Comparison of ENCODE assay signal across 19 mouse cellular contexts in the genomic region with DNA sequence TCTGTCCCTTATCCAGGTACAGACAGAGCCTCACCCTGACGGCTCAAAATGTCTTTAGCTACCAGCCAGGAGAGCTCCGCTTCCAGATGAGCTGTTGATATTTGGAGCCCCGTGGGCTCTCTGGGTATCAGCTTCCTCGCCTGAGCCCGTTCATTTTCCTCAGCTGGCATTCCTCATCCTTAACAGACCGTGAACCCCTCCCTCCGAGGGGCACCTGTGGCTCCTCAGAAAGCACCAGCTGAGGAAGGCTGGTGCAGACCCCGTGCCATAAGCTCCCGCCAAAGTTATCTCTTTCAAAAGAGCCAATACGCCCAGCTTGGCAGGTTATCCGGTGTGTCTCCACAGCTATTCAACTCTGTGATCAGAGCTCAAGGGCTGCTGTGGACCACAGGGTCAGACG. TPM values are rescaled to one million over a fixed set of nuclear protein-coding genes. Genes with fewer than 3 reads are reported as not detected.
A peak's percentile ranks its signal among the peaks of the same experiment; 100 is the strongest.
DNase-seq lines count a peak whose midpoint lies in the region; ATAC-seq and TF ChIP-seq lines count a peak whose summit lies in the region.
"Had no signal": no experiment of that assay in that cellular context is flagged by ENCODE, and none has a peak within 500 bp of the region (broad histone marks: within the 10 kb centered on the region; RNA-seq: fewer than 3 reads in every experiment).

No protein-coding gene starts in this region.

- peaks cover 48% of the 10 kb centered on the region for H3K4me1 ChIP-seq in heart, embryonic 10.5 days
- H3K4me1 ChIP-seq in heart, embryonic 12.5 days (replicated peaks) = peaks cover 23% of the 10 kb centered on the region
- H3K4me1 ChIP-seq in kidney, adult 2 months (ENCODE audit: control insufficient read depth, insufficient read depth, low read length) = peaks cover 8% of the 10 kb centered on the region; the same call in 1 of the 2 replicates
- peaks cover 28% of the 10 kb centered on the region for H3K4me1 ChIP-seq in kidney, postnatal 0 days (replicated peaks; ENCODE audit: insufficient read depth, low read length)
- H3K4me1 ChIP-seq in limb, embryonic 10.5 days = peaks cover 57% of the 10 kb centered on the region
- H3K4me1 ChIP-seq: forebrain, embryonic 13.5 days had no signal

- H3K4me2 ChIP-seq in heart, embryonic 12.5 days = no peak overlapping the region
- peak overlapping the region; percentile 25; the same call in 1 of the 2 replicates for H3K4me2 ChIP-seq in kidney, postnatal 0 days (ENCODE audit: low read length)
- H3K4me2 ChIP-seq: forebrain, embryonic 13.5 days; heart, embryonic 11.5 days; hindbrain, embryonic 12.5 days; midbrain, embryonic 11.5 days had no signal

- WGBS in heart, embryonic 10.5 days = 78% methylated on average over 12 of the region's 12 CpGs
- WGBS in heart, embryonic 12.5 days = 75% methylated on average over 12 of the region's 12 CpGs
- 37% methylated on average over 12 of the region's 12 CpGs for WGBS in kidney, adult 2 months
- 39% methylated on average over 12 of the region's 12 CpGs for WGBS in kidney, postnatal 0 days
- WGBS in limb, embryonic 10.5 days = 90% methylated on average over 12 of the region's 12 CpGs

- no peak overlapping the region for H3K4me3 ChIP-seq in heart, embryonic 10.5 days
- H3K4me3 ChIP-seq in heart, embryonic 12.5 days = no peak overlapping the region
- H3K4me3 ChIP-seq in kidney, adult 2 months (ENCODE audit: insufficient read depth, low read depth, low read length) = no peak overlapping the region
- no peak overlapping the region for H3K4me3 ChIP-seq in kidney, postnatal 0 days (replicated peaks; ENCODE audit: low read depth, low read length)
- H3K4me3 ChIP-seq in limb, embryonic 10.5 days = no peak overlapping the region
- no peak overlapping the region for H3K4me3 ChIP-seq in layer of hippocampus, adult 2 months
- H3K4me3 ChIP-seq: forebrain, embryonic 13.5 days; hindbrain, embryonic 12.5 days had no signal

- no peaks in the 10 kb centered on the region for H3K27me3 ChIP-seq in heart, embryonic 10.5 days (ENCODE audit: insufficient read depth, poor library complexity, severe bottlenecking)
- no peaks in the 10 kb centered on the region for H3K27me3 ChIP-seq in heart, embryonic 12.5 days (replicated peaks)
- H3K27me3 ChIP-seq in kidney, adult 2 months (replicated peaks; ENCODE audit: control insufficient read depth, insufficient read depth, low read length) = no peaks in the 10 kb centered on the region
- no peaks in the 10 kb centered on the region for H3K27me3 ChIP-seq in kidney, postnatal 0 days (ENCODE audit: insufficient read depth, low read length)
- H3K27me3 ChIP-seq in limb, embryonic 10.5 days (ENCODE audit: low read depth, poor library complexity, severe bottlenecking) = no peaks in the 10 kb centered on the region
- H3K27me3 ChIP-seq: forebrain, embryonic 13.5 days; hindbrain, embryonic 12.5 days had no signal

- no peak for TF ChIP-seq POLR2A in kidney, adult 2 months (IDR thresholded peaks at IDR 0.05; ENCODE audit: low read depth, low read length)

- H3K36me3 ChIP-seq in heart, embryonic 10.5 days = peaks cover 56% of the 10 kb centered on the region
- peaks cover 37% of the 10 kb centered on the region for H3K36me3 ChIP-seq in heart, embryonic 12.5 days
- no peaks in the 10 kb centered on the region for H3K36me3 ChIP-seq in kidney, adult 2 months (ENCODE audit: control insufficient read depth, insufficient read depth, low read length)
- peaks cover 5% of the 10 kb centered on the region; the same call in 1 of the 2 replicates for H3K36me3 ChIP-seq in kidney, postnatal 0 days (ENCODE audit: insufficient read depth, low read length)
- peaks cover 52% of the 10 kb centered on the region for H3K36me3 ChIP-seq in limb, embryonic 10.5 days
- H3K36me3 ChIP-seq: hindbrain, embryonic 12.5 days had no signal

- H3K27ac ChIP-seq in heart, embryonic 10.5 days = 0 out of 2 replicates have a peak overlapping the region, but pooled peaks have one; percentile 39
- H3K27ac ChIP-seq in heart, embryonic 12.5 days (ENCODE audit: poor library complexity, severe bottlenecking) = no peak overlapping the region
- H3K27ac ChIP-seq in kidney, adult 2 months (ENCODE audit: insufficient read depth, low read depth, low read length) = peak overlapping the region; percentile 47
- H3K27ac ChIP-seq in kidney, postnatal 0 days = peak overlapping the region; percentile 70
- peak overlapping the region; percentile 75; the same call in 1 of the 2 replicates for H3K27ac ChIP-seq in limb, embryonic 10.5 days
- no peak overlapping the region for H3K27ac ChIP-seq in layer of hippocampus, adult 2 months
- H3K27ac ChIP-seq: forebrain, embryonic 13.5 days; hindbrain, embryonic 12.5 days had no signal

- no peak for DNase-seq in heart, embryonic 10.5 days (ENCODE audit: low spot score)
- peak; percentile 58 for DNase-seq in kidney, adult 2 months
- peak; percentile 67 for DNase-seq in kidney, postnatal 0 days (ENCODE audit: low spot score)
- no peak for DNase-seq in limb, embryonic 10.5 days (ENCODE audit: low spot score)
- no peak for DNase-seq in spleen, postnatal 4 days (ENCODE audit: low spot score in 2 of 2)
- no peak for DNase-seq in layer of hippocampus, adult 2 months (ENCODE audit: low spot score in 2 of 2)
- DNase-seq: cerebellum, adult 8-10 months; heart, postnatal 10 days; left cerebral cortex, postnatal 4 days; lung, postnatal 4 days; right cerebral cortex, postnatal 14 days; thymus, postnatal 14 days had no signal

- H3K9me3 ChIP-seq in heart, embryonic 10.5 days = no peaks in the 10 kb centered on the region
- H3K9me3 ChIP-seq in heart, embryonic 12.5 days (replicated peaks) = no peaks in the 10 kb centered on the region
- H3K9me3 ChIP-seq in kidney, postnatal 0 days (replicated peaks; ENCODE audit: low read length) = no peaks in the 10 kb centered on the region
- H3K9me3 ChIP-seq in limb, embryonic 10.5 days (replicated peaks) = no peaks in the 10 kb centered on the region
- H3K9me3 ChIP-seq: forebrain, embryonic 13.5 days; hindbrain, embryonic 12.5 days had no signal

- ATAC-seq in heart, embryonic 12.5 days (ENCODE audit: insufficient number of reproducible peaks, low FRiP score) = no peak
- ATAC-seq in kidney, postnatal 0 days (replicated peaks; ENCODE audit: low FRiP score, low read depth) = peak; percentile 56
- ATAC-seq in monocyte, adult 5-6 weeks (replicated peaks; ENCODE audit: insufficient number of reproducible peaks, low FRiP score, low TSS enrichment, poor library complexity, severe bottlenecking) = no peak
- ATAC-seq: forebrain, embryonic 13.5 days had no signal

- TF ChIP-seq CTCF in kidney, adult 2 months (conservative IDR thresholded peaks at IDR 0.05; ENCODE audit: insufficient read depth, insufficient read length, low read depth, low read length) = no peak
- no peak for TF ChIP-seq CTCF in kidney, postnatal 0 days (IDR thresholded peaks at IDR 0.05; ENCODE audit: low read depth)
- no peak for TF ChIP-seq CTCF in layer of hippocampus, adult 2 months (conservative IDR thresholded peaks at IDR 0.05)

- no peak overlapping the region for H3K9ac ChIP-seq in heart, embryonic 12.5 days
- H3K9ac ChIP-seq in kidney, postnatal 0 days (ENCODE audit: low read depth, low read length) = no peak overlapping the region
- H3K9ac ChIP-seq: forebrain, embryonic 13.5 days; hindbrain, embryonic 12.5 days had no signal

RNA-seq across cellular contexts. Expression of gene Bmp7, which starts 50.9 kb away (rescaled TPM):
- polyA plus RNA-seq in heart, embryonic 10.5 days (2016; fragmentation: Nextera tagmentation; extraction: Ambion mirVana) = 49.5 and 70.0 TPM in 2 replicates
- polyA plus RNA-seq in heart, embryonic 12.5 days (2016; fragmentation: Nextera tagmentation; extraction: Ambion mirVana) = 67.2 and 70.8 TPM in 2 replicates
- 47.6 and 51.2 TPM in 2 replicates for polyA plus RNA-seq in kidney, adult 2 months (2012; rRNA removed)
- 33.7 and 35.8 TPM in 2 replicates for polyA plus RNA-seq in kidney, postnatal 0 days (2015; fragmentation: Nextera tagmentation; extraction: Ambion mirVana)
- 31.3 and 39.5 TPM in 2 replicates for polyA plus RNA-seq in limb, embryonic 10.5 days (2016; fragmentation: Nextera tagmentation; extraction: Ambion mirVana)
- 0.19 to 0.38 TPM in 2 of 3 replicates, not detected in the other for total RNA-seq in monocyte, adult 5-6 weeks (2017)
- 1 to 10 TPM; 4.2 to 5.7 TPM for total RNA-seq in layer of hippocampus, adult 2 months (2021)
- total RNA-seq: granulocyte monocyte progenitor cell, adult 5-6 weeks had no signal

Comparison
In these comparisons a context has a peak if more than half of its experiments do, and no peak if none do; other contexts are left out.
1. H3K27ac ChIP-seq: peak in heart, embryonic 10.5 days (single experiment), kidney, adult 2 months (single experiment), kidney, postnatal 0 days (single experiment) and limb, embryonic 10.5 days (single experiment); none in heart, embryonic 12.5 days (single experiment) and layer of hippocampus, adult 2 months (single experiment).
2. DNase-seq: peak in kidney, adult 2 months (single experiment) and kidney, postnatal 0 days (single experiment); none in heart, embryonic 10.5 days (single experiment), limb, embryonic 10.5 days (single experiment), spleen, postnatal 4 days (0 of 2) and layer of hippocampus, adult 2 months (0 of 2).